Mouse (Mus musculus) liver, embryonic 15.5 days (tissue): ENCODE measurements around the gene Fbxo47. TPM values are rescaled to one million over a fixed set of nuclear protein-coding genes. Genes with fewer than 3 reads are reported as not detected.

Source experiments
- ATAC-seq: fragments of 200-750 bp; cut with Nextera tagmentation; 2 replicates; pipeline ENCODE4 v1.8.0; 2017; ENCODE audit warnings: moderate number of reproducible peaks, mild to moderate bottlenecking, moderate library complexity; ENCODE audit not compliant: insufficient read depth
- H3K27ac ChIP-seq: fragments of 300-500 bp; sonication (generic); replicated peaks from 2 replicates; pipeline ENCODE4 v1.5.1; 2015; ENCODE audit warnings: mild to moderate bottlenecking, inconsistent platforms
- H3K27me3 ChIP-seq: fragments of 300-500 bp; sonication (generic); 2 replicates; pipeline ENCODE4 v1.6.1; 2015; ENCODE audit warnings: mild to moderate bottlenecking, inconsistent platforms
- H3K36me3 ChIP-seq: fragments of 300-500 bp; sonication (generic); replicated peaks from 2 replicates; pipeline ENCODE4 v1.6.1; 2015; ENCODE audit warnings: moderate library complexity, mild to moderate bottlenecking, inconsistent platforms
- H3K4me1 ChIP-seq: fragments of 300-500 bp; sonication (generic); replicated peaks from 2 replicates; pipeline ENCODE4 v1.6.1; 2015; ENCODE audit warnings: inconsistent platforms
- H3K4me2 ChIP-seq: fragments of 300-500 bp; sonication (generic); 2 replicates; pipeline ENCODE4 v1.6.1; 2015; ENCODE audit warnings: moderate library complexity, mild to moderate bottlenecking, inconsistent platforms
- H3K4me3 ChIP-seq: fragments of 300-500 bp; sonication (generic); replicated peaks from 2 replicates; pipeline ENCODE4 v1.5.1; 2015; ENCODE audit warnings: mild to moderate bottlenecking, inconsistent platforms
- H3K9ac ChIP-seq: fragments of 300-500 bp; sonication (generic); 2 replicates; pipeline ENCODE4 v1.6.1; 2015; ENCODE audit warnings: moderate library complexity, mild to moderate bottlenecking, inconsistent platforms
- H3K9me3 ChIP-seq: fragments of 300-500 bp; sonication (generic); replicated peaks from 2 replicates; pipeline ENCODE4 v1.6.1; 2016; ENCODE audit warnings: inconsistent platforms
- WGBS: fragments of 180-500 bp; shearing (Covaris S2); methylation state at CpG from one replicate; pipeline ENCODE4 v1.1.7; 2015; ENCODE audit warnings: mixed read lengths; ENCODE audit not compliant: insufficient replicate concordance; 5-methylcytosine and 5-hydroxymethylcytosine counted together
- polyA plus RNA-seq: library from polyadenylated mRNA; unstranded; fragments of >200 nt; fragmentation: Nextera tagmentation; extraction: Ambion mirVana; gene quantifications from 2 replicates; pipeline ENCODE4 v1.2.1, GENCODE M21; 2015

The Fbxo47 gene
- polyA plus RNA-seq, 1 experiment from 2014 or later: 0.44 TPM

GRCm38 (mm10) chr11:97830501-97830900, 53.5 kb downstream of the Fbxo47 start:
- no peaks in the 10 kb centered on the region for H3K27me3 ChIP-seq
- no peaks in the 10 kb centered on the region for H3K9me3 ChIP-seq
- peaks cover 50% of the 10 kb centered on the region for H3K36me3 ChIP-seq
- no peak for ATAC-seq
- peaks cover 40% of the 10 kb centered on the region for H3K4me1 ChIP-seq
- H3K4me3 ChIP-seq: no peak overlapping the region
- no peak overlapping the region for H3K9ac ChIP-seq
- H3K4me2 ChIP-seq: no peak overlapping the region
- 47% methylated on average over 6 of the region's 6 CpGs for WGBS
- peak overlapping the region; percentile 51; the same call in 1 of the 2 replicates for H3K27ac ChIP-seq

GRCm38 (mm10) chr11:97829913-97830476, 54.0 kb downstream of the Fbxo47 start:
- WGBS: 28% methylated on average over 12 of the region's 12 CpGs
- H3K4me1 ChIP-seq: peaks cover 39% of the 10 kb centered on the region
- no peak overlapping the region for H3K4me3 ChIP-seq
- H3K4me2 ChIP-seq: peak overlapping the region; percentile 20; the same call in 1 of the 2 replicates
- no peak overlapping the region for H3K9ac ChIP-seq
- no peaks in the 10 kb centered on the region for H3K9me3 ChIP-seq
- H3K27me3 ChIP-seq: no peaks in the 10 kb centered on the region
- no peak for ATAC-seq
- H3K36me3 ChIP-seq: peaks cover 50% of the 10 kb centered on the region
- peak overlapping the region; percentile 51 for H3K27ac ChIP-seq

- Histone ChIP-seq H3K27ac (peak overlapping the region; percentile 51), H3K9ac (no peak overlapping the region), H3K4me1 (peaks cover 39% of the 10 kb centered on the region), H3K4me2 (no peak overlapping the region), H3K4me3 (no peak overlapping the region), H3K9me3 (no peaks in the 10 kb centered on the region), H3K36me3 (peaks cover 50% of the 10 kb centered on the region), H3K27me3 (no peaks in the 10 kb centered on the region)
- WGBS: 47% methylated on average over 7 of the region's 7 CpGs
- no peak for ATAC-seq
Observed at GRCm38 (mm10) chr11:97829365-97829764, 54.6 kb downstream of the Fbxo47 start.

GRCm38 (mm10) chr11:97827654-97828053, 56.3 kb downstream of the Fbxo47 start:
- Histone ChIP-seq H3K4me3 (no peak overlapping the region), H3K27ac (no peak overlapping the region), H3K36me3 (peaks cover 44% of the 10 kb centered on the region), H3K4me1 (peaks cover 48% of the 10 kb centered on the region), H3K4me2 (no peak overlapping the region), H3K27me3 (no peaks in the 10 kb centered on the region), H3K9me3 (no peaks in the 10 kb centered on the region), H3K9ac (no peak overlapping the region)
- whole genome bisulfite sequencing: 64% methylated on average over 6 of the region's 6 CpGs
- no peak for ATAC-seq

GRCm38 (mm10) chr11:97826414-97826813, 57.5 kb downstream of the Fbxo47 start:
- Histone ChIP-seq H3K9ac (no peak overlapping the region), H3K9me3 (no peaks in the 10 kb centered on the region), H3K36me3 (peaks cover 38% of the 10 kb centered on the region), H3K27me3 (no peaks in the 10 kb centered on the region), H3K27ac (no peak overlapping the region; the same call in 1 of the 2 replicates), H3K4me3 (no peak overlapping the region), H3K4me2 (0 out of 2 replicates have a peak overlapping the region, but pooled peaks have one; percentile 17), H3K4me1 (peaks cover 54% of the 10 kb centered on the region)
- no peak for ATAC-seq
- WGBS: 24% methylated on average over 7 of the region's 7 CpGs

GRCm38 (mm10) chr11:97825971-97826370, 58.0 kb downstream of the Fbxo47 start:
- Histone ChIP-seq H3K4me2 (peak overlapping the region; percentile 17; the same call in 1 of the 2 replicates), H3K9ac (no peak overlapping the region), H3K4me3 (no peak overlapping the region), H3K27ac (no peak overlapping the region; the same call in 1 of the 2 replicates), H3K4me1 (peaks cover 56% of the 10 kb centered on the region), H3K27me3 (no peaks in the 10 kb centered on the region), H3K36me3 (peaks cover 35% of the 10 kb centered on the region), H3K9me3 (no peaks in the 10 kb centered on the region)
- WGBS: 31% methylated on average over 9 of the region's 9 CpGs
- ATAC-seq: no peak

- H3K9ac ChIP-seq: no peak overlapping the region
- no peak overlapping the region for H3K27ac ChIP-seq
- peaks cover 56% of the 10 kb centered on the region for H3K4me1 ChIP-seq
- no peaks in the 10 kb centered on the region for H3K27me3 ChIP-seq
- peaks cover 35% of the 10 kb centered on the region for H3K36me3 ChIP-seq
- H3K9me3 ChIP-seq: no peaks in the 10 kb centered on the region
- no peak overlapping the region for H3K4me3 ChIP-seq
- no peak overlapping the region for H3K4me2 ChIP-seq
- ATAC-seq: no peak
- 57% methylated on average over 10 of the region's 10 CpGs for WGBS
Observed at GRCm38 (mm10) chr11:97825295-97825694, 58.7 kb downstream of the Fbxo47 start.

GRCm38 (mm10) chr11:97824895-97825294, 59.1 kb downstream of the Fbxo47 start:
- H3K27me3 ChIP-seq: no peaks in the 10 kb centered on the region
- H3K4me1 ChIP-seq: peaks cover 56% of the 10 kb centered on the region
- no peaks in the 10 kb centered on the region for H3K9me3 ChIP-seq
- WGBS: 51% methylated on average over 6 of the region's 6 CpGs
- peaks cover 35% of the 10 kb centered on the region for H3K36me3 ChIP-seq
- H3K4me3 ChIP-seq: no peak overlapping the region
- H3K9ac ChIP-seq: no peak overlapping the region
- H3K4me2 ChIP-seq: no peak overlapping the region
- ATAC-seq: no peak
- H3K27ac ChIP-seq: no peak overlapping the region

- Histone ChIP-seq H3K4me2 (no peak overlapping the region), H3K27ac (no peak overlapping the region), H3K4me1 (peaks cover 61% of the 10 kb centered on the region), H3K27me3 (no peaks in the 10 kb centered on the region), H3K9me3 (no peaks in the 10 kb centered on the region), H3K9ac (no peak overlapping the region), H3K4me3 (no peak overlapping the region), H3K36me3 (peaks cover 38% of the 10 kb centered on the region)
- 76% methylated on average over 11 of the region's 11 CpGs for WGBS
- ATAC-seq: no peak
Observed at GRCm38 (mm10) chr11:97824168-97824567, 59.8 kb downstream of the Fbxo47 start.

GRCm38 (mm10) chr11:97822840-97823603, 60.9 kb downstream of the Fbxo47 start:
- H3K4me1 ChIP-seq: peaks cover 72% of the 10 kb centered on the region
- no peaks in the 10 kb centered on the region for H3K27me3 ChIP-seq
- peaks cover 35% of the 10 kb centered on the region for H3K36me3 ChIP-seq
- H3K4me2 ChIP-seq: peak overlapping the region; percentile 1; the same call in 1 of the 2 replicates
- no peaks in the 10 kb centered on the region for H3K9me3 ChIP-seq
- H3K9ac ChIP-seq: no peak overlapping the region
- peak overlapping the region; percentile 11; the same call in 1 of the 2 replicates for H3K27ac ChIP-seq
- WGBS: 75% methylated on average over 20 of the region's 20 CpGs
- H3K4me3 ChIP-seq: no peak overlapping the region
- no peak for ATAC-seq

- peaks cover 28% of the 10 kb centered on the region for H3K36me3 ChIP-seq
- H3K9ac ChIP-seq: no peak overlapping the region
- H3K4me3 ChIP-seq: no peak overlapping the region
- H3K27me3 ChIP-seq: no peaks in the 10 kb centered on the region
- peak overlapping the region; percentile 24; the same call in 1 of the 2 replicates for H3K27ac ChIP-seq
- ATAC-seq: no peak
- no peaks in the 10 kb centered on the region for H3K9me3 ChIP-seq
- H3K4me2 ChIP-seq: no peak overlapping the region
- 78% methylated on average over 8 of the region's 8 CpGs for WGBS
- peaks cover 87% of the 10 kb centered on the region for H3K4me1 ChIP-seq
Observed at GRCm38 (mm10) chr11:97821401-97822064, 62.4 kb downstream of the Fbxo47 start.
